Mouse (Mus musculus): ENCODE results near the gene Idh3g. TPM values are rescaled to one million over a fixed set of nuclear protein-coding genes. Genes with fewer than 3 reads are reported as not detected.
A peak's percentile ranks its signal among the peaks of the same experiment; 100 is the strongest.

Idh3g gene
- polyA plus RNA-seq, 1 experiment from 2014 or later, result 141 TPM

DNA sequence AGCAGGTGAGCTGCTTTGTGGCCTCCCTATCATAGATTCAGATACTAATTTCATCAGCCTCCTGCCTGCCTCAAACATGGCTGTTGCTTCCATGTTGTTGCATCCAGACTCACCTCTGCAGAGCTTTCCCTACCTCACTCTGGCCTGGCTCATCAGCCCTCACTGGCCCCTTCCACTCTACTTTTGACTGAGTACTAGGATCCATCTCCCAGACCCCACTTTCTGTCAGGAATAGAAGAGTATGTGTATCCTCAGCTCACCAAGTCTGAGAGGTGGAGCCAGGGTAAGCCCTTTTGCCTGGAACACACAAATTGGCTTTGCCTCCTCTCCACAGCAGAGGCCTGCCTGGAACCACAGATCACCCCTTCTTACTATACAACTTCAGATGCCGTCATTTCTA lies 1.8 kb upstream of the Idh3g start:
- Histone ChIP-seq H3K9me3 (replicated peaks) (no peaks in the 10 kb centered on the region), H3K4me1 (peaks cover 31% of the 10 kb centered on the region), H3K9ac (peak overlapping the region; percentile 82), H3K27ac (no peak overlapping the region), H3K4me3 (peak overlapping the region; percentile 71), H3K4me2 (peak overlapping the region; percentile 75), H3K27me3 (replicated peaks) (peaks cover 10% of the 10 kb centered on the region), H3K36me3 (peaks cover 34% of the 10 kb centered on the region)
- ATAC-seq, result no peak
- 77% methylated on average over 1 of the region's 1 CpGs for WGBS (ENCODE audit: insufficient replicate concordance)

DNA sequence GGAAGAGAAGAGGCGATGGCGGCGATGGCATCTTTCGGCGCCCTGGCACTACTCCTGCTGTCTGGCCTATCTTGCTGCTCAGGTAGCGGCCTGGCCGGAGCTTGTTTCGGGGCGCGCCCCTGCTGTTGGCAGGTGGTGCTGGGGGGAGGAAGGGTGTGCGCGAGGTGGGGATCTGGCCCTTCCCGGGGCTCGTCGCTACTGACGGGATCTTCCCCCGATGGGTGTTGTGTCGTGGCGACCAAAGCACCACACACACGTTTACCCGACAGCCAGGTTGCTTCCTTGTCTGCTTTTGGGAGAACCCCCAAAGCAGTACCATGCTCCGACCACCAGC lies 495 bp upstream of the Idh3g start:
- H3K4me2 ChIP-seq, result peak overlapping the region; percentile 75
- peak overlapping the region; percentile 82 for H3K9ac ChIP-seq
- peaks cover 37% of the 10 kb centered on the region for H3K36me3 ChIP-seq
- no peaks in the 10 kb centered on the region for H3K9me3 ChIP-seq (replicated peaks)
- peaks cover 7% of the 10 kb centered on the region for H3K27me3 ChIP-seq (replicated peaks)
- peak; percentile 46 for ATAC-seq
- peak overlapping the region; percentile 93 for H3K27ac ChIP-seq
- peak overlapping the region; percentile 71 for H3K4me3 ChIP-seq
- H3K4me1 ChIP-seq, result peaks cover 31% of the 10 kb centered on the region
- WGBS (ENCODE audit: insufficient replicate concordance), result 4% methylated on average over 22 of the region's 22 CpGs

GRCm38 (mm10) chrX:73785666-73786065 lies 1.0 kb downstream of the Idh3g start:
- Histone ChIP-seq H3K4me2 (peak overlapping the region; percentile 75), H3K36me3 (peaks cover 41% of the 10 kb centered on the region), H3K4me3 (peak overlapping the region; percentile 71), H3K4me1 (peaks cover 31% of the 10 kb centered on the region), H3K27ac (peak overlapping the region; percentile 93), H3K9ac (peak overlapping the region; percentile 82), H3K9me3 (replicated peaks) (no peaks in the 10 kb centered on the region), H3K27me3 (replicated peaks) (peaks cover 7% of the 10 kb centered on the region)
- ATAC-seq, result no peak

- H3K4me3 ChIP-seq, result no peak overlapping the region
- no peak overlapping the region for H3K27ac ChIP-seq
- no peaks in the 10 kb centered on the region for H3K9me3 ChIP-seq (replicated peaks)
- H3K27me3 ChIP-seq (replicated peaks), result peaks cover 8% of the 10 kb centered on the region
- no peak for ATAC-seq
- WGBS (ENCODE audit: insufficient replicate concordance), result 73% methylated on average over 3 of the region's 3 CpGs
- peaks cover 53% of the 10 kb centered on the region for H3K36me3 ChIP-seq
- H3K9ac ChIP-seq, result no peak overlapping the region
- H3K4me1 ChIP-seq, result peaks cover 19% of the 10 kb centered on the region
- no peak overlapping the region for H3K4me2 ChIP-seq
These were observed 4.5 kb downstream of the Idh3g start for GRCm38 (mm10) chrX:73782227-73782626.

DNA sequence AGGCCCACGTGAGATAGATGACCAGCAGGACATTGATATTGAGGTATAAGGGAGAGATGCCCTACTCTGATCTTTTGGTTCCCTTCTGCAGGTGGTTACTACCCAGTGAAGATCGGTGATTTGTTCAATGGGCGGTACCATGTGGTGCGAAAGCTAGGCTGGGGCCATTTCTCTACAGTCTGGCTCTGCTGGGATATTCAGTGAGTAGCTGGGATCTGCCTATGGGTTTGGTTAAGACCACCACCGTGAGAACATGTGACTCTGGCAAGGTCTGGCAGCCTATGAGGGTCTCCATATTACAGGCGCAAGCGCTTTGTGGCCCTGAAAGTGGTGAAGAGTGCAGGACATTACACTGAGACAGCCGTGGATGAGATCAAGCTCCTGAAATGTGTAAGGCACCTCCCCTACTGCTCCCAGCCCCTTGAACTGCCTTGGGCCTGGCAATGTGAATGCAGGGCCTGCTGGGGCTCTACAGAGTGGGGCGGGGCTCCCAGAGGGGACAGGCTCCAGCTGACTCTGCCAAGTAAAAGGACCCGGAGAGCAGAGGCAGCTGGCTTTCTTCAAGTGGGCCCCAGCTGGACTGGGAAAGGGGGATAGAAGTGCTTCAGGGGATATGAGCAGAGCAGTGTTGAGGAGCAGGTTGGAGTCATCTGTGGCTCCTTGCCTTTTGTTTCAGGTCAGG lies 11.8 kb downstream of the Idh3g start:
- H3K4me2 ChIP-seq, result no peak overlapping the region
- H3K9me3 ChIP-seq (replicated peaks), result no peaks in the 10 kb centered on the region
- H3K27me3 ChIP-seq (replicated peaks), result peaks cover 14% of the 10 kb centered on the region; the same call in 1 of the 2 replicates
- WGBS (ENCODE audit: insufficient replicate concordance), result 63% methylated on average over 10 of the region's 10 CpGs
- no peaks in the 10 kb centered on the region for H3K4me1 ChIP-seq
- H3K36me3 ChIP-seq, result peaks cover 34% of the 10 kb centered on the region
- no peak overlapping the region for H3K9ac ChIP-seq
- H3K27ac ChIP-seq, result no peak overlapping the region
- peak; percentile 10; the same call in 1 of the 2 replicates for ATAC-seq
- H3K4me3 ChIP-seq, result no peak overlapping the region

DNA sequence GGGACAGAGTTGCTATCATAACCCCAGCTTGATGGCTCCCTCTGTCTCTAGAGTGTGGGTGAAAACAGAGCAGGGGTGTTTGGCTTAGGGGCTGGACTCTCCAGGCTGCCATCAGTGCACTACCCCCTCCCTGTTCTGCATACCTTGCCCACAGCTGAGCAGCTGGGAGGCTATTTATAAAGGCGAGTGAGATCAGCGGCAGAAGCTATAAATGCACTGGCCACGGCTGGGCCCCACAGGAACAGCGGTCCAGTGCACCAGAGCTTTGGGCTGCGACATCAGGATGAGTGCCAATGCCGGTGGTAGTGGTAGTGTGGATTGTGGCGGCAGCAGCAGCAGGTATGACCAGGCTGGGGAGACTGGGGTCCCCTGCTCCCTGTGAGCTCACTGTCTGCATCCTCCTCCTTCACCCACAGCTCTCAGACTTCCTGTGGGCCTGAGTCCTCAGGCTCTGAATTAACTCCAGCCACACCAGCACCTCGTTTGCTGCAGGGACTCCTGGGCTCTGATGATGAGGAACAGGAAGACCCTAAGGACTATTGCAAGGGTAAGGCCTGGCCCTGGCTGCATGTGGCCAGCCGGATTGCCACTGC lies 12.4 kb downstream of the Idh3g start, which contains the start of gene Srpk3:
Srpk3 (plus strand) TSS at position 238 of the 593 bp plus-strand sequence.
- no peak within 1 kb of the TSS for H3K4me3 ChIP-seq
- peaks cover 14% of the 10 kb centered on the region; the same call in 1 of the 2 replicates for H3K27me3 ChIP-seq (replicated peaks)
- H3K4me2 ChIP-seq, result no peak within 1 kb of the TSS
- WGBS (ENCODE audit: insufficient replicate concordance), result 34% methylated on average over 9 of the region's 9 CpGs
- ATAC-seq, result no peak
- H3K27ac ChIP-seq, result no peak within 1 kb of the TSS
- H3K4me1 ChIP-seq, result no peaks in the 10 kb centered on the region
- H3K36me3 ChIP-seq, result peaks cover 27% of the 10 kb centered on the region
- H3K9ac ChIP-seq, result no peak within 1 kb of the TSS
- H3K9me3 ChIP-seq (replicated peaks), result no peaks in the 10 kb centered on the region

- H3K9me3 ChIP-seq (replicated peaks), result no peaks in the 10 kb centered on the region
- WGBS (ENCODE audit: insufficient replicate concordance), result 55% methylated on average over 9 of the region's 9 CpGs
- peaks cover 8% of the 10 kb centered on the region; the same call in 1 of the 2 replicates for H3K27me3 ChIP-seq (replicated peaks)
- no peak overlapping the region for H3K9ac ChIP-seq
- no peak overlapping the region for H3K4me3 ChIP-seq
- no peak overlapping the region for H3K4me2 ChIP-seq
- no peaks in the 10 kb centered on the region for H3K4me1 ChIP-seq
- no peaks in the 10 kb centered on the region for H3K36me3 ChIP-seq
- no peak for ATAC-seq
- H3K27ac ChIP-seq, result no peak overlapping the region
These were observed 19.4 kb downstream of the Idh3g start for GRCm38 (mm10) chrX:73767267-73767666.

GRCm38 (mm10) chrX:73765311-73765710 lies 21.4 kb downstream of the Idh3g start:
- no peak overlapping the region for H3K27ac ChIP-seq
- ATAC-seq, result no peak
- H3K4me1 ChIP-seq, result no peaks in the 10 kb centered on the region
- H3K4me3 ChIP-seq, result no peak overlapping the region
- H3K9ac ChIP-seq, result no peak overlapping the region
- H3K4me2 ChIP-seq, result no peak overlapping the region
- WGBS (ENCODE audit: insufficient replicate concordance), result 36% methylated on average over 1 of the region's 1 CpGs
- no peaks in the 10 kb centered on the region for H3K9me3 ChIP-seq (replicated peaks)
- peaks cover 9% of the 10 kb centered on the region; the same call in 1 of the 2 replicates for H3K27me3 ChIP-seq (replicated peaks)
- H3K36me3 ChIP-seq, result no peaks in the 10 kb centered on the region

- no peak overlapping the region for H3K27ac ChIP-seq
- H3K9ac ChIP-seq, result no peak overlapping the region
- no peak overlapping the region for H3K4me2 ChIP-seq
- WGBS (ENCODE audit: insufficient replicate concordance), result 78% methylated on average over 13 of the region's 13 CpGs
- ATAC-seq, result no peak
- no peak overlapping the region for H3K4me3 ChIP-seq
- H3K4me1 ChIP-seq, result no peaks in the 10 kb centered on the region
- H3K9me3 ChIP-seq (replicated peaks), result no peaks in the 10 kb centered on the region
- H3K27me3 ChIP-seq (replicated peaks), result peaks cover 36% of the 10 kb centered on the region
- no peaks in the 10 kb centered on the region for H3K36me3 ChIP-seq
These were observed 27.9 kb downstream of the Idh3g start for GRCm38 (mm10) chrX:73758611-73759290.

DNA sequence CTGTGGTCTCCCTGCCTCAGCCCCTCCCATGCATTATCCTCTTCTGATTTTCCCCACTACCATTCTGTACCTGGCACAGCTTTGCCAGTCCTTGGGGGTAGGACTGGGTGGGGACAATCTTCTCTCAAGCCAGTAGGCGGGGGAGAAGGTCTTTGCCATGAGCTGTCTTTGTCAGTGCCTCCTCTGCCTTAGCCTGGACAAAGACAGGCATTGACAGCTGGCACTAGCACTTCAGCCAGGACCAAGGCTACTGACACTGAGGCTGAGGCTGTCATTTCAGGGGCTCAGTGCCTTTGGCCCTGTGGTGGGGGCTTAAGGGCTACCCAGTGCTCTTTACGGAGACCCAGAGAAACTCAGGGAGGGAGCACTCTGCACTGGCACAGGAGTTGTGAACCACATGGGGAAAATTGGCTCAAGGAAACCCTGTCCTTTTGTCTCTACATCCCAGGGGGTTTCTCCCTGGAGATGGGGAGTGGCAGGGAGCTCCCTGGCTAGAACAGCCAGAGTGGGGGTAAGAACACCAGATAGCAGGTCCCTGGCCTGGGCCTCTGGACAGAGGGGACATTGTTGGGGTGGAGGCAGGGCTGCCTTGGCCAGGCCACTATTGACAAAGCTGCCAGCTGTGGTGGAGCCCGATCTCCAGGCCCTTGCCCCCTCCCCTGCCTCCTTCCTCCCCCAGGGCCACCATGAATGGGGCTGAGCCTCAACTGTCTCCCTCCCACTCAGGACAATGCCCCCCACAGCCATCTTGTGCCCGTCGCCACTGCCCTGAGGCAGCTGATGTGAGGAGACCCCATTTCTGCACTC lies 30.2 kb downstream of the Idh3g start, which contains the start of gene Plxnb3:
Plxnb3 (plus strand) TSS at position 757 of the 807 bp plus-strand sequence.
- no peak within 1 kb of the TSS for H3K4me3 ChIP-seq
- 66% methylated on average over 4 of the region's 5 CpGs for whole genome bisulfite sequencing (ENCODE audit: insufficient replicate concordance)
- peaks cover 28% of the 10 kb centered on the region for H3K27me3 ChIP-seq (replicated peaks)
- no peaks in the 10 kb centered on the region for H3K4me1 ChIP-seq
- no peak within 1 kb of the TSS for H3K9ac ChIP-seq
- no peaks in the 10 kb centered on the region for H3K36me3 ChIP-seq
- no peak within 1 kb of the TSS for H3K27ac ChIP-seq
- H3K4me2 ChIP-seq, result no peak within 1 kb of the TSS
- no peaks in the 10 kb centered on the region for H3K9me3 ChIP-seq (replicated peaks)
- ATAC-seq, result no peak

- Histone ChIP-seq H3K4me1 (no peaks in the 10 kb centered on the region), H3K27me3 (replicated peaks) (no peaks in the 10 kb centered on the region), H3K4me2 (no peak overlapping the region), H3K9me3 (replicated peaks) (no peaks in the 10 kb centered on the region), H3K9ac (no peak overlapping the region), H3K27ac (no peak overlapping the region), H3K4me3 (no peak overlapping the region), H3K36me3 (no peaks in the 10 kb centered on the region)
- no peak for ATAC-seq
- 67% methylated on average over 1 of the region's 1 CpGs for WGBS (ENCODE audit: insufficient replicate concordance)
These were observed 37.7 kb downstream of the Idh3g start for GRCm38 (mm10) chrX:73748977-73749376.
